Comparison of ENCODE assay signal across 30 mouse cellular contexts in the genomic region with DNA sequence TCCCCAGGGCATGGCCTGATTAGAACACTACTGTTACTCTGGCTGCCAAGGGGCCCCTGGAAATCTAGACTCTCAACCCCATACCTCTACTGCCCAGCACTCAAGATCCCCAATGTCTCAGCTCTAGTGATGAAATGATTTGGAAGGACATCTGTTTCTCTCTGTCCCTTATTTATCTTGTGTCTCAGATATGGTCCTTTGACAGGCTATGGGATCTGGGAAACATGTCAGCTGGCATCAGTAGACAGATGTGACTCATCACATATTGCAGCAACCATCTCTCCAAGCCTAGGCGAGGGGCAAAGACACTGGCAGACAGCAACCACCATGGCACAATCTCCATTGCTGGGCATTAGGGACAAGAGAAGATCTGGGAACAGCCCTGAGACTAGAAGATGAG.
DNase-seq lines count a peak whose midpoint lies in the region; ATAC-seq lines count a peak whose summit lies in the region.
"Had no signal": no experiment of that assay in that cellular context is flagged by ENCODE, and none has a peak within 500 bp of the region (broad histone marks: within the 10 kb centered on the region; RNA-seq: fewer than 3 reads in every experiment).

No protein-coding gene starts in this region.

- ATAC-seq in heart, embryonic 11.5 days (replicated peaks; ENCODE audit: insufficient number of reproducible peaks, low FRiP score, low TSS enrichment), result no peak
- ATAC-seq: CD4-positive, CD25-positive, alpha-beta regulatory T cell, adult 4 months; forebrain, embryonic 15.5 days; hindbrain, postnatal 0 days; inflammation-experienced regulatory T-cells, adult 6 months; intestine, embryonic 16.5 days had no signal

- WGBS in heart, embryonic 10.5 days, result 76% methylated on average over 1 of the region's 1 CpGs
- 74% methylated on average over 1 of the region's 1 CpGs for WGBS in heart, embryonic 11.5 days (ENCODE audit: insufficient replicate concordance)

- no peak overlapping the region for H3K27ac ChIP-seq in heart, embryonic 10.5 days
- H3K27ac ChIP-seq in heart, embryonic 11.5 days (ENCODE audit: low read depth, low read length), result no peak overlapping the region
- H3K27ac ChIP-seq: embryonic facial prominence, embryonic 12.5 days; embryonic facial prominence, embryonic 15.5 days; forebrain, embryonic 12.5 days; forebrain, embryonic 15.5 days; heart, adult 2 months; heart, embryonic 15.5 days; hindbrain, embryonic 14.5 days; hindbrain, postnatal 0 days had no signal

- H3K27me3 ChIP-seq in heart, embryonic 10.5 days (ENCODE audit: insufficient read depth, poor library complexity, severe bottlenecking), result no peaks in the 10 kb centered on the region
- no peaks in the 10 kb centered on the region for H3K27me3 ChIP-seq in heart, embryonic 11.5 days (ENCODE audit: control insufficient read depth, insufficient read depth, low read length)
- H3K27me3 ChIP-seq: embryonic facial prominence, embryonic 12.5 days; embryonic facial prominence, embryonic 15.5 days; forebrain, embryonic 12.5 days; forebrain, embryonic 15.5 days; heart, embryonic 12.5 days; heart, embryonic 15.5 days had no signal

- no peak overlapping the region for H3K4me3 ChIP-seq in heart, embryonic 10.5 days
- no peak overlapping the region for H3K4me3 ChIP-seq in heart, embryonic 11.5 days (ENCODE audit: low read depth, low read length)
- H3K4me3 ChIP-seq: embryonic facial prominence, embryonic 12.5 days; embryonic facial prominence, embryonic 15.5 days; erythroblast, embryonic 14.5 days; forebrain, embryonic 12.5 days; forebrain, embryonic 15.5 days; heart, adult 2 months; heart, embryonic 12.5 days; heart, embryonic 15.5 days had no signal

- no peak overlapping the region for H3K4me2 ChIP-seq in heart, embryonic 11.5 days
- H3K4me2 ChIP-seq: embryonic facial prominence, embryonic 12.5 days; embryonic facial prominence, embryonic 15.5 days; forebrain, embryonic 12.5 days; forebrain, embryonic 15.5 days; heart, embryonic 12.5 days; heart, embryonic 15.5 days; hindbrain, embryonic 14.5 days had no signal

- H3K9ac ChIP-seq in heart, embryonic 11.5 days (ENCODE audit: low read depth, low read length), result no peak overlapping the region
- H3K9ac ChIP-seq: embryonic facial prominence, embryonic 12.5 days; embryonic facial prominence, embryonic 15.5 days; forebrain, embryonic 12.5 days; forebrain, embryonic 15.5 days; heart, embryonic 12.5 days; heart, embryonic 15.5 days; hindbrain, embryonic 14.5 days had no signal

- H3K36me3 ChIP-seq in heart, embryonic 10.5 days, result no peaks in the 10 kb centered on the region
- no peaks in the 10 kb centered on the region for H3K36me3 ChIP-seq in heart, embryonic 11.5 days (ENCODE audit: control insufficient read depth, insufficient read depth, low read length)
- H3K36me3 ChIP-seq: embryonic facial prominence, embryonic 12.5 days; embryonic facial prominence, embryonic 15.5 days; forebrain, embryonic 12.5 days; forebrain, embryonic 15.5 days; heart, embryonic 12.5 days; heart, embryonic 15.5 days had no signal

- no peaks in the 10 kb centered on the region for H3K9me3 ChIP-seq in heart, embryonic 10.5 days
- no peaks in the 10 kb centered on the region for H3K9me3 ChIP-seq in heart, embryonic 11.5 days (replicated peaks; ENCODE audit: control insufficient read depth, low read length)
- H3K9me3 ChIP-seq: embryonic facial prominence, embryonic 12.5 days; embryonic facial prominence, embryonic 15.5 days; forebrain, embryonic 12.5 days; forebrain, embryonic 15.5 days; heart, embryonic 12.5 days; heart, embryonic 15.5 days had no signal

- peak; percentile 27 to 48 for DNase-seq in adrenal gland, adult (ENCODE audit: inconsistent age in 2 of 2, low spot score in 1 of 2)
- no peak for DNase-seq in adrenal gland, adult 18-20 months (ENCODE audit: low spot score in 2 of 2)
- peak; percentile 33 for DNase-seq in heart, embryonic 10.5 days (ENCODE audit: low spot score)
- peak; percentile 27 for DNase-seq in NIH3T3 (ENCODE audit: low read depth)
- DNase-seq in right cerebral cortex, postnatal 14 days, result no peak
- DNase-seq in spleen, adult 12 weeks (ENCODE audit: low spot score), result no peak
- no peak for DNase-seq in thymus, adult 18-20 months
- DNase-seq: adrenal gland, adult 2 months; cerebellum, adult 11 months; cerebellum, adult 2 months; cerebellum, adult 9-11 months; cerebellum, postnatal 25 days; gastrocnemius, postnatal 25 days; heart, adult 2 months; heart, postnatal 10 days; heart, postnatal 4 days; kidney, adult 18-20 months had no signal

- 0 out of 2 replicates have a peak, but pooled peaks cover 2% of the 10 kb centered on the region for H3K4me1 ChIP-seq in heart, embryonic 10.5 days
- H3K4me1 ChIP-seq in heart, embryonic 11.5 days (ENCODE audit: control insufficient read depth, insufficient read depth, low read length), result no peaks in the 10 kb centered on the region
- H3K4me1 ChIP-seq: embryonic facial prominence, embryonic 12.5 days; forebrain, embryonic 12.5 days; forebrain, embryonic 15.5 days; heart, embryonic 12.5 days; heart, embryonic 15.5 days had no signal

Comparison
In these comparisons a context has a peak if more than half of its experiments do, and no peak if none do; other contexts are left out.
1. DNase-seq: peak in adrenal gland, adult (2 of 2), heart, embryonic 10.5 days (single experiment) and NIH3T3 (single experiment); none in adrenal gland, adult 18-20 months (0 of 2), right cerebral cortex, postnatal 14 days (single experiment), spleen, adult 12 weeks (single experiment) and thymus, adult 18-20 months (0 of 2).